Mouse (Mus musculus) regulatory T cell (primary cell): ENCODE measurements at regions not wholly inside any gene's neighbourhood (a gene's known extent, or its start where the extent isn't known, plus 50 kb on each side); places are given as distances from the start of the nearest gene placed in this dataset.

Experiments
- in situ Hi-C: fragments of 300-600 bp; cut with MboI, MseI; formaldehyde crosslinking; loops from one replicate; pipeline ENCODE4 v1.15.1; 2025; ENCODE audit warnings: high pct_unique_total_duplicates

- in situ Hi-C loops = no loop called here
Measured at GRCm38 (mm10) chr16:50852081-50852480, 261.1 kb upstream of the Ccdc54 start.

GRCm38 (mm10) chr16:50847693-50848092 lies 256.7 kb upstream of the Ccdc54 start:
- in situ Hi-C loops = loop anchor here (25.0 kb wide), 1 partner anchor 1365 kb away; no protein-coding TSS in a partner anchor

- in situ Hi-C loops = loop anchor here (25.0 kb wide), 1 partner anchor 1366 kb away; no protein-coding TSS in a partner anchor
Measured at GRCm38 (mm10) chr16:50846505-50846904, 255.6 kb upstream of the Ccdc54 start.

- in situ Hi-C loops = loop anchor here (25.0 kb wide), 1 partner anchor 1370 kb away; no protein-coding TSS in a partner anchor
Measured at GRCm38 (mm10) chr16:50841677-50842580, 251.0 kb upstream of the Ccdc54 start.

- in situ Hi-C loops = loop anchor here (25.0 kb wide), 1 partner anchor 1371 kb away; no protein-coding TSS in a partner anchor
Measured at GRCm38 (mm10) chr16:50841205-50841604, 250.3 kb upstream of the Ccdc54 start.

GRCm38 (mm10) chr16:50839665-50840064 lies 248.7 kb upstream of the Ccdc54 start:
- in situ Hi-C loops = loop anchor here (25.0 kb wide), 1 partner anchor 1373 kb away; no protein-coding TSS in a partner anchor

- in situ Hi-C loops = loop anchor here (25.0 kb wide), 1 partner anchor 1375 kb away; no protein-coding TSS in a partner anchor
Measured at GRCm38 (mm10) chr16:50837416-50837815, 246.5 kb upstream of the Ccdc54 start.

- in situ Hi-C loops = loop anchor here (25.0 kb wide), 1 partner anchor 1376 kb away; no protein-coding TSS in a partner anchor
Measured at GRCm38 (mm10) chr16:50836457-50836856, 245.5 kb upstream of the Ccdc54 start.

GRCm38 (mm10) chr16:50833357-50833756 lies 242.4 kb upstream of the Ccdc54 start:
- in situ Hi-C loops = loop anchor here (25.0 kb wide), 1 partner anchor 1379 kb away; no protein-coding TSS in a partner anchor

GRCm38 (mm10) chr16:50822352-50822751 lies 231.4 kb upstream of the Ccdc54 start:
- in situ Hi-C loops = no loop called here

- in situ Hi-C loops = no loop called here
Measured at GRCm38 (mm10) chr16:50814626-50815025, 223.7 kb upstream of the Ccdc54 start.

GRCm38 (mm10) chr16:50799145-50799794 lies 208.3 kb upstream of the Ccdc54 start:
- in situ Hi-C loops = no loop called here

- in situ Hi-C loops = no loop called here
Measured at GRCm38 (mm10) chr16:50798095-50798494, 207.1 kb upstream of the Ccdc54 start.

GRCm38 (mm10) chr16:50792960-50793359 lies 202.0 kb upstream of the Ccdc54 start:
- in situ Hi-C loops = no loop called here

GRCm38 (mm10) chr16:50792506-50792905 lies 201.6 kb upstream of the Ccdc54 start:
- in situ Hi-C loops = no loop called here

GRCm38 (mm10) chr16:50788702-50789101 lies 197.7 kb upstream of the Ccdc54 start:
- in situ Hi-C loops = no loop called here

- in situ Hi-C loops = no loop called here
Measured at GRCm38 (mm10) chr16:50786199-50786598, 195.2 kb upstream of the Ccdc54 start.

GRCm38 (mm10) chr16:50785384-50785783 lies 194.4 kb upstream of the Ccdc54 start:
- in situ Hi-C loops = no loop called here

- in situ Hi-C loops = no loop called here
Measured at GRCm38 (mm10) chr16:50784651-50785228, 193.8 kb upstream of the Ccdc54 start.

GRCm38 (mm10) chr16:50783784-50784650 lies 193.1 kb upstream of the Ccdc54 start:
- in situ Hi-C loops = no loop called here

GRCm38 (mm10) chr16:50783240-50783639 lies 192.3 kb upstream of the Ccdc54 start:
- in situ Hi-C loops = no loop called here
